Mouse (Mus musculus) urinary bladder, postnatal 4 days (tissue): ENCODE results near the gene Skint5.
"Not testable (repeated sequence)": the region's sequence is repeated elsewhere in the genome, so short reads cannot be mapped to it uniquely, and the experiment has no call there.

Experiments used
- DNase-seq, 2 experiments: peaks; one replicate each; pipeline ENCODE4 v3.0.0; 2021 to 2022; ENCODE audit warnings: low spot score in 2 of 2

Skint5 gene

GRCm38 (mm10) chr4:113999403-113999802 is at the start of gene Skint5:
Skint5 (minus strand) TSS chr4:113999503.
- DNase-seq, result no peak

- no peak for DNase-seq
Observed at GRCm38 (mm10) chr4:113957343-113957742, 42.0 kb downstream of the Skint5 start.

GRCm38 (mm10) chr4:113764182-113764581 is 235.1 kb downstream of the Skint5 start:
- DNase-seq, result no peak

- DNase-seq, result no peak
Observed at GRCm38 (mm10) chr4:113763684-113764083, 235.6 kb downstream of the Skint5 start.

- not testable (repeated sequence) for DNase-seq
Observed at GRCm38 (mm10) chr4:113448230-113448629, 551.1 kb downstream of the Skint5 start.
